Mouse (Mus musculus) heart, postnatal 0 days (tissue): ENCODE data around the gene Theg. TPM values are rescaled to one million over a fixed set of nuclear protein-coding genes. Genes with fewer than 3 reads are reported as not detected.

ENCODE experiments used
- ATAC-seq: fragments of 200-750 bp; cut with Nextera tagmentation; 2 replicates; pipeline ENCODE4 v1.8.0; 2017; ENCODE audit warnings: low read depth, moderate number of reproducible peaks, moderate library complexity; ENCODE audit not compliant: insufficient read depth
- DNase-seq: peaks from one replicate; pipeline ENCODE4 v3.0.0-alpha.2; 2016; ENCODE audit warnings: low spot score
- H3K27ac ChIP-seq: fragments of 300-500 bp; sonication (generic); 2 replicates; pipeline ENCODE4 v1.5.1; 2014; ENCODE audit warnings: low read depth, mild to moderate bottlenecking
- H3K27me3 ChIP-seq: fragments of 300-500 bp; sonication (generic); 2 replicates; pipeline ENCODE4 v1.6.1; 2014; ENCODE audit warnings: low read length, mixed read lengths; ENCODE audit not compliant: control insufficient read depth, insufficient read depth
- H3K36me3 ChIP-seq: fragments of 300-500 bp; sonication (generic); replicated peaks from 2 replicates; pipeline ENCODE4 v1.6.1; 2014; ENCODE audit warnings: low read length, mixed read lengths; ENCODE audit not compliant: control insufficient read depth, insufficient read depth
- H3K4me1 ChIP-seq: fragments of 300-500 bp; sonication (generic); 2 replicates; pipeline ENCODE4 v1.6.1; 2014; ENCODE audit warnings: antibody characterized with exemption; ENCODE audit not compliant: control insufficient read depth, insufficient read depth
- H3K4me2 ChIP-seq: fragments of 300-500 bp; sonication (generic); 2 replicates; pipeline ENCODE4 v1.6.1; 2014; ENCODE audit warnings: low read depth, mild to moderate bottlenecking, low read length, moderate library complexity
- H3K4me3 ChIP-seq: fragments of 300-500 bp; sonication (generic); 2 replicates; pipeline ENCODE4 v1.5.1; 2014; ENCODE audit warnings: low read depth, low read length
- H3K9ac ChIP-seq: fragments of 300-500 bp; sonication (generic); replicated peaks from 2 replicates; pipeline ENCODE4 v1.6.1; 2014; ENCODE audit warnings: low read depth, low read length, mixed read lengths
- H3K9me3 ChIP-seq: fragments of 300-500 bp; sonication (generic); replicated peaks from 2 replicates; pipeline ENCODE4 v1.6.1; 2016; ENCODE audit warnings: low read length; ENCODE audit not compliant: control insufficient read depth
- CTCF ChIP-seq: IDR thresholded peaks from 2 replicates; pipeline ENCODE4 v1.5.1; 2016; ENCODE audit warnings: antibody characterized with exemption, control low read depth, low read depth
- EP300 ChIP-seq: IDR thresholded peaks from 2 replicates; pipeline ENCODE4 v1.6.1; 2016; ENCODE audit warnings: antibody characterized with exemption, low read depth
- whole genome bisulfite sequencing: fragments of 180-500 bp; shearing (Covaris S2); extraction: QIAGEN DNeasy Blood & Tissue Kit; methylation state at CpG from one replicate; pipeline ENCODE4 v1.1.7; 2014; 5-methylcytosine and 5-hydroxymethylcytosine counted together
- polyA plus RNA-seq: library from polyadenylated mRNA; unstranded; fragments of >200 nt; fragmentation: Nextera tagmentation; extraction: Ambion mirVana; gene quantifications from 2 replicates; pipeline ENCODE4 v1.2.1, GENCODE M21; 2015
- total RNA-seq: library from RNA; depleted of rRNA; stranded (reverse); fragments of >200 nt; gene quantifications from 2 replicates; pipeline ENCODE4 v1.2.3, GENCODE M21; 2014; ENCODE audit warnings: low replicate concordance

The Theg gene
- total and polyA plus RNA-seq, 2 experiments from 2014 or later = not detected

- Histone ChIP-seq H3K9ac (peak overlapping the region; percentile 61), H3K4me2 (peak overlapping the region; percentile 97), H3K9me3 (no peaks in the 10 kb centered on the region), H3K27ac (no peak overlapping the region), H3K4me1 (peaks cover 10% of the 10 kb centered on the region), H3K36me3 (no peaks in the 10 kb centered on the region), H3K27me3 (peaks cover 9% of the 10 kb centered on the region; the same call in 1 of the 2 replicates), H3K4me3 (peak overlapping the region; percentile 67)
- DNase-seq (no peak), ATAC-seq (no peak)
- 43% methylated on average over 3 of the region's 3 CpGs for WGBS
- no peak for TF ChIP-seq EP300
- TF ChIP-seq CTCF = no peak
Observed at GRCm38 (mm10) chr10:79532678-79533077, 54.5 kb downstream of the Theg start.

- no peaks in the 10 kb centered on the region for H3K9me3 ChIP-seq
- no peak for TF ChIP-seq EP300
- TF ChIP-seq CTCF = no peak
- no peak for DNase-seq
Observed at GRCm38 (mm10) chr10:79531593-79531992, 55.5 kb downstream of the Theg start.

GRCm38 (mm10) chr10:79530721-79531120, 56.4 kb downstream of the Theg start:
- WGBS = 94% methylated on average over 13 of the region's 13 CpGs
- Histone ChIP-seq H3K9me3 (no peaks in the 10 kb centered on the region), H3K9ac (no peak overlapping the region), H3K27ac (no peak overlapping the region), H3K27me3 (peaks cover 9% of the 10 kb centered on the region; the same call in 1 of the 2 replicates), H3K4me2 (no peak overlapping the region), H3K36me3 (no peaks in the 10 kb centered on the region), H3K4me1 (peaks cover 10% of the 10 kb centered on the region), H3K4me3 (no peak overlapping the region)
- no peak for DNase-seq
- TF ChIP-seq CTCF (no peak), EP300 (no peak)
- ATAC-seq = no peak

More at GRCm38 (mm10) chr10:79531593-79531992, 55.5 kb downstream of the Theg start:
- Histone ChIP-seq H3K4me2 (no peak overlapping the region), H3K27ac (no peak overlapping the region), H3K27me3 (peaks cover 9% of the 10 kb centered on the region; the same call in 1 of the 2 replicates), H3K4me3 (no peak overlapping the region), H3K36me3 (no peaks in the 10 kb centered on the region), H3K4me1 (peaks cover 10% of the 10 kb centered on the region), H3K9ac (no peak overlapping the region)
- no peak for ATAC-seq
- 83% methylated on average over 3 of the region's 3 CpGs for WGBS

- H3K4me1 ChIP-seq = peaks cover 10% of the 10 kb centered on the region
- no peak overlapping the region for H3K27ac ChIP-seq
- WGBS = 67% methylated on average over 8 of the region's 8 CpGs
- no peak for DNase-seq
- no peak for TF ChIP-seq CTCF
- TF ChIP-seq EP300 = no peak
- H3K4me3 ChIP-seq = no peak overlapping the region
- H3K9me3 ChIP-seq = no peaks in the 10 kb centered on the region
- H3K36me3 ChIP-seq = no peaks in the 10 kb centered on the region
- no peak overlapping the region for H3K4me2 ChIP-seq
- H3K27me3 ChIP-seq = peaks cover 9% of the 10 kb centered on the region; the same call in 1 of the 2 replicates
- no peak overlapping the region for H3K9ac ChIP-seq
- ATAC-seq = no peak
Observed at GRCm38 (mm10) chr10:79530241-79530640, 56.9 kb downstream of the Theg start.

GRCm38 (mm10) chr10:79528081-79528480, 59.0 kb downstream of the Theg start:
- no peak overlapping the region for H3K4me3 ChIP-seq
- WGBS = 84% methylated on average over 3 of the region's 3 CpGs
- ATAC-seq (no peak), DNase-seq (no peak)
- H3K4me1 ChIP-seq = no peaks in the 10 kb centered on the region; the same call in 1 of the 2 replicates
- no peaks in the 10 kb centered on the region for H3K36me3 ChIP-seq
- no peaks in the 10 kb centered on the region for H3K27me3 ChIP-seq
- no peak overlapping the region for H3K9ac ChIP-seq
- TF ChIP-seq EP300 (no peak), CTCF (no peak)
- H3K9me3 ChIP-seq = no peaks in the 10 kb centered on the region
- no peak overlapping the region for H3K4me2 ChIP-seq
- H3K27ac ChIP-seq = no peak overlapping the region

GRCm38 (mm10) chr10:79527453-79527845, 59.7 kb downstream of the Theg start:
- DNase-seq (no peak), ATAC-seq (no peak)
- no peaks in the 10 kb centered on the region for H3K4me1 ChIP-seq
- no peak overlapping the region for H3K4me2 ChIP-seq
- H3K27ac ChIP-seq = no peak overlapping the region
- H3K9me3 ChIP-seq = no peaks in the 10 kb centered on the region
- 77% methylated on average over 6 of the region's 6 CpGs for WGBS
- H3K4me3 ChIP-seq = no peak overlapping the region
- TF ChIP-seq CTCF (no peak), EP300 (no peak)
- H3K36me3 ChIP-seq = no peaks in the 10 kb centered on the region
- no peak overlapping the region for H3K9ac ChIP-seq
- H3K27me3 ChIP-seq = no peaks in the 10 kb centered on the region
